Mouse (Mus musculus) testis, adult 2 months (tissue): ENCODE measurements around the gene Tdrd5. TPM values are rescaled to one million over a fixed set of nuclear protein-coding genes. Genes with fewer than 3 reads are reported as not detected.

Experiments used
- H3K27ac ChIP-seq: fragments of 200-500 bp; 2 replicates; pipeline ENCODE4 v1.5.1; 2012; ENCODE audit warnings: low read depth, low read length; ENCODE audit not compliant: control insufficient read depth, insufficient read depth
- H3K27me3 ChIP-seq: fragments of 200-500 bp; 2 replicates; pipeline ENCODE4 v1.6.1; 2012; ENCODE audit warnings: mild to moderate bottlenecking, low read length, moderate library complexity; ENCODE audit not compliant: control insufficient read depth, insufficient read depth
- H3K36me3 ChIP-seq: fragments of 200-500 bp; 2 replicates; pipeline ENCODE4 v1.6.1; 2012; ENCODE audit warnings: mild to moderate bottlenecking, low read length; ENCODE audit not compliant: control insufficient read depth, insufficient read depth
- H3K4me1 ChIP-seq: fragments of 200-500 bp; 2 replicates; pipeline ENCODE4 v1.6.1; 2012; ENCODE audit warnings: low read length; ENCODE audit not compliant: control insufficient read depth, insufficient read depth
- H3K4me3 ChIP-seq: fragments of 200-500 bp; 2 replicates; pipeline ENCODE4 v1.5.1; 2012; ENCODE audit warnings: low read depth, mild to moderate bottlenecking, low read length, moderate library complexity, mixed read lengths; ENCODE audit not compliant: control insufficient read depth
- CTCF ChIP-seq: fragments of 200-500 bp; IDR thresholded peaks from 2 replicates; pipeline ENCODE4 v1.5.1; 2012; ENCODE audit warnings: low read depth, mild to moderate bottlenecking, inconsistent platforms, low read length, moderate library complexity; ENCODE audit not compliant: control insufficient read depth, insufficient read depth, insufficient replicate concordance
- POLR2A ChIP-seq: fragments of 200-500 bp; IDR thresholded peaks from 2 replicates; pipeline ENCODE4 v1.6.1; 2012; ENCODE audit warnings: low read depth, mild to moderate bottlenecking, inconsistent platforms, low read length, moderate library complexity; ENCODE audit not compliant: control insufficient read depth
- polyA plus RNA-seq: library from polyadenylated mRNA; depleted of rRNA; stranded (reverse); fragments of >200 nt; gene quantifications from 2 replicates; pipeline ENCODE4 v1.2.3, GENCODE M21; 2012; rRNA removed

Tdrd5 gene
- 24.9 and 26.3 TPM in 2 replicates for polyA plus RNA-seq

DNA sequence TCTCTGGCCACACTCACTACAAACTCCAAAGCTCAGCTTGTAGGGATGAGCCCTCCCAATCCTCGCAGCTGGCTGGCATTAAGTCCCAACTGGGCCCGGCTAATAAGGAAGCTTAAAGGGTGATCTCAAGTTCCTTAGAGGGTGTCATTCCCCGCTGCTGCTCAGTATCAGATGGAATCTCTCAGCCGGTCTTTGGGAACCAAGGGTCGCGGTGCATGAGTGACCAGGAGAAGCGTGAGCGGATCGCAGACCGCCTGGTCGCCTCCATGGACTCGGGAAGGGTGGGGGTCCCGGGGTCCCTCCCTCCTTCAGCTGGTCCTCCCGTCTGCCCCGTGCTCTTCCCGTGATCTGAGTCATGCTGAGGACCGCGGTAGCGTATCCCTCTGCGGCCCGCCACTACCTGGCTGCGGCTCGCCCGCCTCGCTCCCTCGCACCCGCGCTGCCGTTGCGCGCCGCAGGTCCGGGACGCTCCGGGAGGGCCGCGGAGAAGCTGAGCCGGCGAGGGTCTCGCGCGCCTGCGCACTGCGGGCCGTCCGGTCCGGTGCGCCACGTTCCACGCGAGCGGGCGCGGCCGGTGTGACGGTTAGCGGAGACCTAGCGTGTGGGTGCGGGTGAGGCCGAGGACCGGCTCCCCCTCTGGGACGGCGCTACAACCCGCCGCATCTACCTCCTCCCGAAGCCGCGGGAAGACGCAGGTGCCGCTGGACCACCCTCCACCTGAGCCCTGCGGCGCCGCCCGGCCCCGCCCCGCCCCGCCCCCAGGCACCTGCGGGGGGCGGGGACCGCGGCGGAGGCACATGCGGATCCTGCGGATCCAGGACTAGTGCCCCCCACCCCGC lies at the start of gene Tdrd5:
Gene Tdrd5, minus strand, starts transcription at position 754 of the 839 bp plus-strand sequence.
- peaks cover 8% of the 10 kb centered on the region for H3K4me1 ChIP-seq
- no peaks in the 10 kb centered on the region for H3K27me3 ChIP-seq
- H3K27ac ChIP-seq: peak within 1 kb of the TSS; percentile 95
- TF ChIP-seq POLR2A (peak; percentile 91), CTCF (no peak)
- H3K4me3 ChIP-seq: peak within 1 kb of the TSS; percentile 95
- H3K36me3 ChIP-seq: no peaks in the 10 kb centered on the region

DNA sequence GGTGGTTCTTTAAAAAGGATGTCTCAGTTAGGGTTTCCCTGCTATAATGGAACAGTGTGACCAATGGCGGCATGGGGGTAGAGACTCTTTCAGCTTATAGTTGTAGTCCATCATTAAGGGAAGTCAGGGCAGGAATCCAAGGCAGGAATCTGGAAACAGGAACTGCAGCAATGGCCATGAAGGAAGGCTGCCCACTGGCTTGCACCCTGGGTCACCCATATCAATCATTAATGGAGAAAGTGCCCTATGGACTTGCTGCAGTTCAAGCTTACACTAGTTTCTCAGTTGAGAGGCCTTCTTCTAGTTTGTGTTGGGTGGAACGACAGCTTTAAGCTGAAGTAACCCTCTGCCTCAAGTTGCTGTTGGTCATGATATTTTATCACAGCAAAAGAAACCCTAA lies 49.0 kb upstream of the Tdrd5 start:
- Histone ChIP-seq H3K4me1 (no peaks in the 10 kb centered on the region), H3K27ac (no peak overlapping the region), H3K4me3 (no peak overlapping the region), H3K27me3 (no peaks in the 10 kb centered on the region), H3K36me3 (no peaks in the 10 kb centered on the region; the same call in 1 of the 2 replicates)
- no peak for TF ChIP-seq POLR2A
- TF ChIP-seq CTCF: no peak

DNA sequence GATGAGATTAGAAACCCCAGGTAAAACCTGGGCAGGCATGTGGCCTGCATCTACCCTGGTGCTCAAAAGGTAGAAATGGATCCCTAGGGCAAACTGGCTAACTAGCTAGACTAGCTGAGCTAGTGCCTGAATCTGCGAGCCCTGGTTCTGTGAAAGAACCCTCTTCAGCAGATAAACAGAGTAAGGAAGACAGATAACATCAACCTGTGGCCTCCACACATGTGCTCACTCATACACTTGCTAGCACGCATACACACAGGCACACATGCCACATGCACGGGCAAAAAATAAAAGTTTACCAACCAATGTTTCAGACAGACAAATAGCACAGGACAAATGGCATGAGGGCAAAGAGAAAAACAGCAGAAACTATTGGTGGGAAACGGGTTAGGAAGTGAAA lies 47.0 kb upstream of the Tdrd5 start:
- no peak overlapping the region for H3K4me3 ChIP-seq
- no peaks in the 10 kb centered on the region for H3K4me1 ChIP-seq
- no peak for TF ChIP-seq POLR2A
- TF ChIP-seq CTCF: no peak
- H3K27me3 ChIP-seq: no peaks in the 10 kb centered on the region
- no peak overlapping the region for H3K27ac ChIP-seq
- H3K36me3 ChIP-seq: no peaks in the 10 kb centered on the region; the same call in 1 of the 2 replicates

DNA sequence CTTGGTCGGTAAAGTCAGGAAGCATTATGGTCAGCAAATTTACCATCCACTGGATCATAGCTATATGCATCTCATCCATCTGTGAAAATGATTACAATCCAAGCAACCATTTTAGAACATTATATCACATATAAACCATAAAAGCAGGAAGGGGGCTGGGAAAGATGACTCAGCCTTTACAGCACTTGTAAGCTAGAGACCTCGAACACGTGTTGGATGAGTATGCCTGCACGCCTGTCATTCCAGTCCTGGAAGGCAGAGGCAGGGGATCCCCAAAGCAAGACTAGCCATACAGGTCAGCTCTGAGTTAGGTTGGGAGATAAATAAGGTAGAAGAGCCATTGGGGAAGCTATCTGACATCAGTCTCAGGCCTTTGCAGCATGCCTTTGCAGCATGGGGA lies 45.6 kb upstream of the Tdrd5 start:
- Histone ChIP-seq H3K4me1 (no peaks in the 10 kb centered on the region), H3K4me3 (no peak overlapping the region), H3K36me3 (no peaks in the 10 kb centered on the region; the same call in 1 of the 2 replicates), H3K27ac (no peak overlapping the region), H3K27me3 (no peaks in the 10 kb centered on the region)
- TF ChIP-seq CTCF (no peak), POLR2A (no peak)

DNA sequence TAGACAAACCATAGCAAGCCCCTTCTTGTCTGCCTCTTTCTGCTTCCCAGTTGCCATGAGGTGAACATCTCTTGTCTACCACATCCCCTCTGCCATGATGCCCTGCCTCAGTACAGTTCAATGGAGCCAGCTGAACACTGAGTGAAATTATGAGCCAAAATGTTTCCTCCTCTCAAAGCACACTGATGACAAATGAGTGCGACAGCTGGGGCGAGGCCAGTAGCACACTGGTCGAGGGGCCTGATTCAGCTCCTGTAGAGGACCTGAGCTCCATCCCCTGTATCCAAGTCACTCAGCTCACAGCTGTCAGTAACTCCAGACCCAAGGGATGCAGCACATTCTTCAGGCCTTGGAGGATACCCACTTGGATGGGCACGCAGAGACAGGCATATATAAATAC lies 42.2 kb upstream of the Tdrd5 start:
- Histone ChIP-seq H3K27ac (no peak overlapping the region), H3K4me1 (no peaks in the 10 kb centered on the region), H3K36me3 (no peaks in the 10 kb centered on the region; the same call in 1 of the 2 replicates), H3K4me3 (no peak overlapping the region), H3K27me3 (no peaks in the 10 kb centered on the region)
- TF ChIP-seq CTCF: no peak
- TF ChIP-seq POLR2A: no peak

DNA sequence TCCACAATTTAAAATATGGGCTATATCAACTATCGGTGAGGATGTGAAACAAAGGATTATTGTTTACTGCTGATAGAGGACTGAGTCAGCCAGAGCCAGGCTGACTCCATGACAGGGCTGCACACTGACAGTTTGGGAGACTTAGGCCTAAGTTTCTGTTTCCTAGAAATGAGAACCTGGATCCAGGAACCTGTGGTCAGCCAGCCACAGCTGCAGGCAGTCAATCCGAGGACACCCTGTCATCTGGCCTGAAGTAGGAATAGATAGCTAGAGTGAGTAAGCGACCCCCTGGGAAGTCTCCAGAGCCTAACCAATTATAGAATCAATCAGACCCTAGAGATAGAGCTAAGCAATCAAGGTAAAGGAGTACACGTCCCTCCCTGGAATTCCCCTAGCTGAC lies 41.0 kb upstream of the Tdrd5 start:
- Histone ChIP-seq H3K4me1 (no peaks in the 10 kb centered on the region), H3K27me3 (no peaks in the 10 kb centered on the region), H3K36me3 (no peaks in the 10 kb centered on the region; the same call in 1 of the 2 replicates), H3K4me3 (no peak overlapping the region), H3K27ac (no peak overlapping the region)
- TF ChIP-seq POLR2A (no peak), CTCF (no peak)

DNA sequence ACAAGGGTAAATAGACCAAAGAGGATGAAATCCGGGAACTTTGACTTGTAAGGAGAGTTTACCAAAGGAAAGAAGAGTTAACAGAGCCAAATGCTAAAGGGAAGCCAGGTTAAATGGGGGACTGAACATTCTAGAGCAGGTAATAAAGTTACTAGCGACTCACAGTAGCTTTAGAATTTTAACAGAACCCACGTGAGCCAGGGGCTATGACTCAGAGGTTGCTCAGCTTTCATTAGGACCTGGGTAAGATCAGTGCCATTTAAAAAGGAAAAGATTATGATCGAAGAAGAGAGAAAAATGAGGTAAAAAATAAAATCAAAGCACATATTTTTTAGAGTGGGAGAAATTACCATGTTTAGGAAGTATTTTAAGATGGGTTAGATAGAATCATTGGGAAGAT lies 37.4 kb upstream of the Tdrd5 start:
- H3K27ac ChIP-seq: peak overlapping the region; percentile 39; the same call in 1 of the 2 replicates
- H3K4me3 ChIP-seq: no peak overlapping the region; the same call in 1 of the 2 replicates
- H3K4me1 ChIP-seq: no peaks in the 10 kb centered on the region
- H3K36me3 ChIP-seq: no peaks in the 10 kb centered on the region; the same call in 1 of the 2 replicates
- TF ChIP-seq POLR2A (no peak), CTCF (no peak)
- H3K27me3 ChIP-seq: no peaks in the 10 kb centered on the region
